Mouse (Mus musculus): ENCODE measurements around the gene Vps11. TPM values are rescaled to one million over a fixed set of nuclear protein-coding genes. Genes with fewer than 3 reads are reported as not detected.

Vps11 gene
- polyA plus RNA-seq, 1 experiment from 2014 or later: 34.8 TPM

GRCm38 (mm10) chr9:44352337-44352736 is 9.1 kb downstream of the Vps11 start:
- H3K9me3 ChIP-seq (ENCODE audit: control insufficient read depth, low read length): no peaks in the 10 kb centered on the region
- H3K9ac ChIP-seq: no peak overlapping the region
- H3K27me3 ChIP-seq (ENCODE audit: control insufficient read depth, insufficient read depth, low read length): no peaks in the 10 kb centered on the region
- H3K27ac ChIP-seq: no peak overlapping the region
- H3K4me3 ChIP-seq (replicated peaks; ENCODE audit: low read length): no peak overlapping the region
- DNase-seq (ENCODE audit: low spot score): no peak
- ATAC-seq (ENCODE audit: low FRiP score): no peak
- no peak overlapping the region for H3K4me2 ChIP-seq (replicated peaks)
- peaks cover 98% of the 10 kb centered on the region for H3K36me3 ChIP-seq (replicated peaks; ENCODE audit: control insufficient read depth, insufficient read depth)
- WGBS: 93% methylated on average over 10 of the region's 10 CpGs
- H3K4me1 ChIP-seq (replicated peaks; ENCODE audit: control insufficient read depth, insufficient read depth, low read length): no peaks in the 10 kb centered on the region

GRCm38 (mm10) chr9:44351396-44351795 is 10.1 kb downstream of the Vps11 start:
- Histone ChIP-seq H3K27me3 (ENCODE audit: control insufficient read depth, insufficient read depth, low read length) (no peaks in the 10 kb centered on the region), H3K9ac (no peak overlapping the region), H3K4me3 (replicated peaks; ENCODE audit: low read length) (no peak overlapping the region), H3K36me3 (replicated peaks; ENCODE audit: control insufficient read depth, insufficient read depth) (peaks cover 98% of the 10 kb centered on the region), H3K27ac (no peak overlapping the region), H3K9me3 (ENCODE audit: control insufficient read depth, low read length) (no peaks in the 10 kb centered on the region), H3K4me2 (replicated peaks) (no peak overlapping the region), H3K4me1 (replicated peaks; ENCODE audit: control insufficient read depth, insufficient read depth, low read length) (no peaks in the 10 kb centered on the region)
- DNase-seq (ENCODE audit: low spot score) (no peak), ATAC-seq (ENCODE audit: low FRiP score) (no peak)
- WGBS: 100% methylated on average over 4 of the region's 4 CpGs

- ATAC-seq (ENCODE audit: low FRiP score) (no peak), DNase-seq (ENCODE audit: low spot score) (no peak)
- H3K4me1 ChIP-seq (replicated peaks; ENCODE audit: control insufficient read depth, insufficient read depth, low read length): no peaks in the 10 kb centered on the region; the same call in 1 of the 2 replicates
- peaks cover 76% of the 10 kb centered on the region for H3K36me3 ChIP-seq (replicated peaks; ENCODE audit: control insufficient read depth, insufficient read depth)
- H3K27me3 ChIP-seq (ENCODE audit: control insufficient read depth, insufficient read depth, low read length): no peaks in the 10 kb centered on the region
- no peak overlapping the region for H3K9ac ChIP-seq
- 96% methylated on average over 4 of the region's 4 CpGs for WGBS
- no peaks in the 10 kb centered on the region for H3K9me3 ChIP-seq (ENCODE audit: control insufficient read depth, low read length)
- H3K4me3 ChIP-seq (replicated peaks; ENCODE audit: low read length): no peak overlapping the region
- no peak overlapping the region for H3K4me2 ChIP-seq (replicated peaks)
- H3K27ac ChIP-seq: no peak overlapping the region
These were observed 12.9 kb downstream of the Vps11 start for GRCm38 (mm10) chr9:44348546-44348945.

GRCm38 (mm10) chr9:44347621-44348020 is 13.8 kb downstream of the Vps11 start:
- WGBS: 93% methylated on average over 4 of the region's 4 CpGs
- no peaks in the 10 kb centered on the region for H3K9me3 ChIP-seq (ENCODE audit: control insufficient read depth, low read length)
- no peak overlapping the region for H3K4me2 ChIP-seq (replicated peaks)
- no peaks in the 10 kb centered on the region for H3K27me3 ChIP-seq (ENCODE audit: control insufficient read depth, insufficient read depth, low read length)
- no peak for ATAC-seq (ENCODE audit: low FRiP score)
- H3K9ac ChIP-seq: no peak overlapping the region
- no peak overlapping the region for H3K27ac ChIP-seq
- no peak overlapping the region for H3K4me3 ChIP-seq (replicated peaks; ENCODE audit: low read length)
- H3K36me3 ChIP-seq (replicated peaks; ENCODE audit: control insufficient read depth, insufficient read depth): peaks cover 66% of the 10 kb centered on the region
- peaks cover 6% of the 10 kb centered on the region for H3K4me1 ChIP-seq (replicated peaks; ENCODE audit: control insufficient read depth, insufficient read depth, low read length)
- no peak for DNase-seq (ENCODE audit: low spot score)

GRCm38 (mm10) chr9:44347166-44347565 is 14.3 kb downstream of the Vps11 start:
- Histone ChIP-seq H3K27ac (no peak overlapping the region), H3K9ac (no peak overlapping the region), H3K9me3 (ENCODE audit: control insufficient read depth, low read length) (no peaks in the 10 kb centered on the region), H3K4me3 (replicated peaks; ENCODE audit: low read length) (no peak overlapping the region), H3K4me2 (replicated peaks) (no peak overlapping the region), H3K36me3 (replicated peaks; ENCODE audit: control insufficient read depth, insufficient read depth) (peaks cover 62% of the 10 kb centered on the region), H3K27me3 (ENCODE audit: control insufficient read depth, insufficient read depth, low read length) (no peaks in the 10 kb centered on the region), H3K4me1 (replicated peaks; ENCODE audit: control insufficient read depth, insufficient read depth, low read length) (peaks cover 6% of the 10 kb centered on the region)
- no peak for ATAC-seq (ENCODE audit: low FRiP score)
- DNase-seq (ENCODE audit: low spot score): no peak
- WGBS: 96% methylated on average over 9 of the region's 9 CpGs

- 91% methylated on average over 6 of the region's 6 CpGs for WGBS
- DNase-seq (ENCODE audit: low spot score) (no peak), ATAC-seq (ENCODE audit: low FRiP score) (no peak)
- Histone ChIP-seq H3K27me3 (ENCODE audit: control insufficient read depth, insufficient read depth, low read length) (no peaks in the 10 kb centered on the region), H3K9ac (no peak overlapping the region), H3K4me1 (replicated peaks; ENCODE audit: control insufficient read depth, insufficient read depth, low read length) (peaks cover 6% of the 10 kb centered on the region), H3K4me2 (replicated peaks) (no peak overlapping the region), H3K9me3 (ENCODE audit: control insufficient read depth, low read length) (no peaks in the 10 kb centered on the region), H3K36me3 (replicated peaks; ENCODE audit: control insufficient read depth, insufficient read depth) (peaks cover 48% of the 10 kb centered on the region), H3K27ac (no peak overlapping the region), H3K4me3 (replicated peaks; ENCODE audit: low read length) (no peak overlapping the region)
These were observed 15.7 kb downstream of the Vps11 start for GRCm38 (mm10) chr9:44345570-44346433.

- Histone ChIP-seq H3K4me2 (replicated peaks) (peak within 1 kb of the TSS; percentile 73), H3K27ac (peak within 1 kb of the TSS; percentile 99), H3K4me1 (replicated peaks; ENCODE audit: control insufficient read depth, insufficient read depth, low read length) (peaks cover 6% of the 10 kb centered on the region), H3K36me3 (replicated peaks; ENCODE audit: control insufficient read depth, insufficient read depth) (peaks cover 35% of the 10 kb centered on the region), H3K4me3 (replicated peaks; ENCODE audit: low read length) (peak within 1 kb of the TSS; percentile 92), H3K9me3 (ENCODE audit: control insufficient read depth, low read length) (no peaks in the 10 kb centered on the region), H3K9ac (peak within 1 kb of the TSS; percentile 84), H3K27me3 (ENCODE audit: control insufficient read depth, insufficient read depth, low read length) (no peaks in the 10 kb centered on the region)
- under 1% methylated on average over 39 of the region's 39 CpGs for WGBS
- DNase-seq (ENCODE audit: low spot score) (peak; percentile 85), ATAC-seq (ENCODE audit: low FRiP score) (peak; percentile 95)
These were observed 17.6 kb downstream of the Vps11 start, which contains the start of gene Hmbs for GRCm38 (mm10) chr9:44343781-44344421. Hmbs (minus strand) TSS chr9:44344228.

- no peak for DNase-seq (ENCODE audit: low spot score)
- Histone ChIP-seq H3K4me2 (replicated peaks) (peak overlapping the region; percentile 73), H3K4me3 (replicated peaks; ENCODE audit: low read length) (peak overlapping the region; percentile 92), H3K9me3 (ENCODE audit: control insufficient read depth, low read length) (no peaks in the 10 kb centered on the region), H3K27me3 (ENCODE audit: control insufficient read depth, insufficient read depth, low read length) (no peaks in the 10 kb centered on the region), H3K36me3 (replicated peaks; ENCODE audit: control insufficient read depth, insufficient read depth) (peaks cover 33% of the 10 kb centered on the region), H3K27ac (peak overlapping the region; percentile 99), H3K9ac (peak overlapping the region; percentile 84), H3K4me1 (replicated peaks; ENCODE audit: control insufficient read depth, insufficient read depth, low read length) (peaks cover 6% of the 10 kb centered on the region)
- 7% methylated on average over 6 of the region's 6 CpGs for WGBS
- peak; percentile 1; the same call in 1 of the 2 replicates for ATAC-seq (ENCODE audit: low FRiP score)
These were observed 18.2 kb downstream of the Vps11 start for GRCm38 (mm10) chr9:44343290-44343689.

GRCm38 (mm10) chr9:44342605-44343004 is 18.9 kb downstream of the Vps11 start:
- peaks cover 27% of the 10 kb centered on the region for H3K36me3 ChIP-seq (replicated peaks; ENCODE audit: control insufficient read depth, insufficient read depth)
- no peak overlapping the region for H3K4me3 ChIP-seq (replicated peaks; ENCODE audit: low read length)
- no peak overlapping the region for H3K9ac ChIP-seq
- no peaks in the 10 kb centered on the region for H3K27me3 ChIP-seq (ENCODE audit: control insufficient read depth, insufficient read depth, low read length)
- no peaks in the 10 kb centered on the region for H3K9me3 ChIP-seq (ENCODE audit: control insufficient read depth, low read length)
- no peak for ATAC-seq (ENCODE audit: low FRiP score)
- H3K4me2 ChIP-seq (replicated peaks): no peak overlapping the region
- peaks cover 6% of the 10 kb centered on the region for H3K4me1 ChIP-seq (replicated peaks; ENCODE audit: control insufficient read depth, insufficient read depth, low read length)
- H3K27ac ChIP-seq: no peak overlapping the region
- WGBS: 96% methylated on average over 1 of the region's 1 CpGs
- DNase-seq (ENCODE audit: low spot score): no peak
